Mouse (Mus musculus) forebrain, embryonic 15.5 days (tissue): ENCODE data around the gene Kcnq1. TPM values are rescaled to one million over a fixed set of nuclear protein-coding genes. Genes with fewer than 3 reads are reported as not detected.

ENCODE experiments used
- ATAC-seq: fragments of 200-750 bp; cut with Nextera tagmentation; replicated peaks from 2 replicates; pipeline ENCODE4 v1.8.0; 2017; ENCODE audit warnings: mild to moderate bottlenecking, moderate TSS enrichment, moderate library complexity
- H3K27ac ChIP-seq: fragments of 300-500 bp; sonication (generic); replicated peaks from 2 replicates; pipeline ENCODE4 v1.5.1; 2015; ENCODE audit warnings: mild to moderate bottlenecking, inconsistent platforms
- H3K27me3 ChIP-seq: fragments of 300-500 bp; sonication (generic); 2 replicates; pipeline ENCODE4 v1.6.1; 2015; ENCODE audit warnings: inconsistent platforms
- H3K36me3 ChIP-seq: fragments of 300-500 bp; sonication (generic); 2 replicates; pipeline ENCODE4 v1.6.1; 2015; ENCODE audit warnings: mild to moderate bottlenecking, inconsistent platforms
- H3K4me1 ChIP-seq: fragments of 300-500 bp; sonication (generic); 2 replicates; pipeline ENCODE4 v1.6.1; 2015; ENCODE audit warnings: inconsistent platforms
- H3K4me2 ChIP-seq: fragments of 300-500 bp; sonication (generic); replicated peaks from 2 replicates; pipeline ENCODE4 v1.6.1; 2015; ENCODE audit warnings: mild to moderate bottlenecking, inconsistent platforms
- H3K4me3 ChIP-seq: fragments of 300-500 bp; sonication (generic); 2 replicates; pipeline ENCODE4 v1.5.1; 2015; ENCODE audit warnings: mild to moderate bottlenecking, inconsistent platforms
- H3K9ac ChIP-seq: fragments of 300-500 bp; sonication (generic); replicated peaks from 2 replicates; pipeline ENCODE4 v1.6.1; 2015; ENCODE audit warnings: mild to moderate bottlenecking, inconsistent platforms
- H3K9me3 ChIP-seq: fragments of 300-500 bp; sonication (generic); 2 replicates; pipeline ENCODE4 v1.6.1; 2016; ENCODE audit warnings: inconsistent platforms
- WGBS: fragments of 180-500 bp; shearing (Covaris S2); methylation state at CpG from one replicate; pipeline ENCODE4 v1.1.7; 2015; ENCODE audit warnings: mixed read lengths; 5-methylcytosine and 5-hydroxymethylcytosine counted together
- polyA plus RNA-seq: library from polyadenylated mRNA; unstranded; fragments of >200 nt; fragmentation: Nextera tagmentation; extraction: Ambion mirVana; gene quantifications from 2 replicates; pipeline ENCODE4 v1.2.1, GENCODE M21; 2015

The Kcnq1 gene
- polyA plus RNA-seq, 1 experiment from 2014 or later, result 0.81 TPM

DNA sequence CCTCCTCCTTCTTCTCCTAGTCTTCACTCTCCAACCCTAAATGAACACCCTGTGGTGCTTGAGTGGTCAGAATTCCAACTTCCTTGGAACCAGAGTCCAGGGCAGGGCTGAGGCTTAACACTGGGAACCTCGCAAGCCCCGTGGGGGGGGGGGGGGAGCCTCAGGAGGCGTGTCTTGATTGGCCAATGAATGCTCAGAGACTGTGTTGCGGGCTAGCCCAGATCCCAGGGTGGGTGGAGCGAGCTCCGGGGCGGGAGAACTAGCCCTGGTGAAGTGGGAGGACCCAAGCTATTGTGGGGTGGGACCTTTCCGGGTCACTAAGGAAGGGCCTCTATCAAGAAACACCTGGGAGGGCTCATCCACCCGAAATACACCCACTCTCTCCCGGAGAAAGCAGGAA, 368.6 kb downstream of the Kcnq1 start:
- Histone ChIP-seq H3K27me3 (no peaks in the 10 kb centered on the region), H3K9ac (no peak overlapping the region), H3K4me2 (no peak overlapping the region), H3K4me1 (peaks cover under 1% of the 10 kb centered on the region; the same call in 1 of the 2 replicates), H3K36me3 (no peaks in the 10 kb centered on the region), H3K9me3 (no peaks in the 10 kb centered on the region), H3K4me3 (no peak overlapping the region), H3K27ac (no peak overlapping the region)
- ATAC-seq, result no peak
- 49% methylated on average over 10 of the region's 10 CpGs for WGBS

DNA sequence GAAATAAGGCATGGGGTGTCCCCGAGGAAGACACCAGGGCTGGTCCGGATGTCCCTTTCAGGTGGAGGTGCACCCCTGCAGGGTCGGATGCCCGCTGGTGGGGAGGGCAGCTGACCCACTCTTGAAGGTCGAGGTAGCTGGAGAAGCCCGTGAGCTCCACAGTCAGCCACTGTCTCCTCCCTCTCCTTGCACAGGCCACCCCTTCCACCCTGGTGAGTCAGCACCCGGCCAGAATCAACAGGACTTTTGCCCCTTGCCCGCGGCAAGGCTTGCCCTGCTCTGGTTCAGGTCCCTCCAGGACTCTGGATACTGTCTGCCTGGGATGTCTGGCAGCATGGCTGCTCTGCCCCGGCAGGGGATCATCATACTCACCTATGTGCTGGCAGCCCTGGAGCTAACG, 369.7 kb downstream of the Kcnq1 start:
- Histone ChIP-seq H3K4me1 (no peaks in the 10 kb centered on the region), H3K36me3 (no peaks in the 10 kb centered on the region), H3K4me3 (no peak overlapping the region), H3K4me2 (no peak overlapping the region), H3K27ac (no peak overlapping the region), H3K9ac (no peak overlapping the region), H3K9me3 (no peaks in the 10 kb centered on the region), H3K27me3 (no peaks in the 10 kb centered on the region)
- ATAC-seq, result no peak
- 74% methylated on average over 11 of the region's 11 CpGs for WGBS

Other genes starting within 250 kb of the Kcnq1 start
- gene Th, start 175.2 kb upstream of the Kcnq1 start, polyA plus RNA-seq, result 4.2 and 4.9 TPM in 2 replicates
- gene Ascl2, start 137.1 kb upstream of the Kcnq1 start, polyA plus RNA-seq, result 0.27 and 0.46 TPM in 2 replicates
- gene Tspan32, start 101.3 kb upstream of the Kcnq1 start, polyA plus RNA-seq, result 0.33 and 0.64 TPM in 2 replicates
- 286 and 294 TPM in 2 replicates for gene Cd81, start 53.6 kb upstream of the Kcnq1 start, polyA plus RNA-seq
- 103 and 106 TPM in 2 replicates for gene Tssc4, start 37.1 kb upstream of the Kcnq1 start, polyA plus RNA-seq
- 1.2 and 1.3 TPM in 2 replicates for gene Trpm5, start 11.7 kb upstream of the Kcnq1 start, polyA plus RNA-seq